Mouse (Mus musculus): ENCODE results near the gene Flt3l. TPM values are rescaled to one million over a fixed set of nuclear protein-coding genes. Genes with fewer than 3 reads are reported as not detected.

Flt3l gene
- polyA plus RNA-seq (2012; rRNA removed) (12.4 and 18.6 TPM in 2 replicates), polyA plus RNA-seq (2014; fragmentation: Nextera tagmentation; extraction: Ambion mirVana) (2.2 and 3.3 TPM in 2 replicates)

GRCm38 (mm10) chr7:45135993-45136567 is at the start of gene Flt3l, which contains the start of gene Gm45713:
Flt3l (minus strand) TSS chr7:45136432.
Gm45713 (minus strand) TSS chr7:45136231.
- Histone ChIP-seq H3K27ac (replicated peaks; ENCODE audit: low read depth, low read length) (no peak within 1 kb of the TSS), H3K4me3 (replicated peaks; ENCODE audit: low read length) (peak within 1 kb of the TSS; percentile 45), H3K4me1 (ENCODE audit: control insufficient read depth, insufficient read depth, low read length) (no peaks in the 10 kb centered on the region), H3K36me3 (ENCODE audit: control insufficient read depth, insufficient read depth, low read length) (no peaks in the 10 kb centered on the region), H3K9me3 (ENCODE audit: control insufficient read depth, low read length) (no peaks in the 10 kb centered on the region), H3K27me3 (ENCODE audit: control insufficient read depth, insufficient read depth, low read length) (0 out of 2 replicates have a peak, but pooled peaks cover 4% of the 10 kb centered on the region), H3K9ac (ENCODE audit: low read depth, low read length, severe bottlenecking) (peak within 1 kb of the TSS; percentile 55), H3K4me2 (replicated peaks; ENCODE audit: low read depth, low read length, severe bottlenecking) (peak within 1 kb of the TSS; percentile 81)
- 0 out of 2 replicates have a peak, but pooled peaks have one; percentile 17 for TF ChIP-seq POLR2A (IDR thresholded peaks at IDR 0.05; ENCODE audit: borderline replicate concordance, extremely low read depth, insufficient read depth, insufficient read length)
- DNase-seq (ENCODE audit: low spot score), result peak; percentile 85
- 1% methylated on average over 29 of the region's 29 CpGs for WGBS
- peak; percentile 85 for ATAC-seq (ENCODE audit: low FRiP score, low read depth)

GRCm38 (mm10) chr7:45185921-45186320 is 49.7 kb upstream of the Flt3l start:
- no peak overlapping the region for H3K4me3 ChIP-seq (replicated peaks; ENCODE audit: low read length)
- no peak for ATAC-seq (ENCODE audit: low FRiP score, low read depth)
- no peaks in the 10 kb centered on the region for H3K36me3 ChIP-seq (ENCODE audit: control insufficient read depth, insufficient read depth, low read length)
- no peaks in the 10 kb centered on the region for H3K4me1 ChIP-seq (ENCODE audit: control insufficient read depth, insufficient read depth, low read length)
- WGBS, result 48% methylated on average over 7 of the region's 7 CpGs
- H3K27ac ChIP-seq (replicated peaks; ENCODE audit: low read depth, low read length), result no peak overlapping the region
- TF ChIP-seq POLR2A (IDR thresholded peaks at IDR 0.05; ENCODE audit: borderline replicate concordance, extremely low read depth, insufficient read depth, insufficient read length), result no peak
- no peak for DNase-seq (ENCODE audit: low spot score)
- no peak overlapping the region for H3K9ac ChIP-seq (ENCODE audit: low read depth, low read length, severe bottlenecking)
- H3K9me3 ChIP-seq (ENCODE audit: control insufficient read depth, low read length), result no peaks in the 10 kb centered on the region
- H3K4me2 ChIP-seq (replicated peaks; ENCODE audit: low read depth, low read length, severe bottlenecking), result no peak overlapping the region
- H3K27me3 ChIP-seq (ENCODE audit: control insufficient read depth, insufficient read depth, low read length), result peaks cover 33% of the 10 kb centered on the region

- H3K36me3 ChIP-seq (ENCODE audit: control insufficient read depth, insufficient read depth, low read length), result no peaks in the 10 kb centered on the region
- H3K4me1 ChIP-seq (ENCODE audit: control insufficient read depth, insufficient read depth, low read length), result no peaks in the 10 kb centered on the region
- no peak overlapping the region for H3K4me3 ChIP-seq (replicated peaks; ENCODE audit: low read length)
- no peak overlapping the region for H3K27ac ChIP-seq (replicated peaks; ENCODE audit: low read depth, low read length)
- WGBS, result 69% methylated on average over 5 of the region's 7 CpGs
- no peak overlapping the region for H3K4me2 ChIP-seq (replicated peaks; ENCODE audit: low read depth, low read length, severe bottlenecking)
- no peak overlapping the region for H3K9ac ChIP-seq (ENCODE audit: low read depth, low read length, severe bottlenecking)
- no peaks in the 10 kb centered on the region for H3K9me3 ChIP-seq (ENCODE audit: control insufficient read depth, low read length)
- DNase-seq (ENCODE audit: low spot score), result no peak
- no peak for ATAC-seq (ENCODE audit: low FRiP score, low read depth)
- H3K27me3 ChIP-seq (ENCODE audit: control insufficient read depth, insufficient read depth, low read length), result peaks cover 53% of the 10 kb centered on the region
- TF ChIP-seq POLR2A (IDR thresholded peaks at IDR 0.05; ENCODE audit: borderline replicate concordance, extremely low read depth, insufficient read depth, insufficient read length), result no peak
These were observed 47.4 kb upstream of the Flt3l start for GRCm38 (mm10) chr7:45183672-45184071.

GRCm38 (mm10) chr7:45182606-45183005 is 46.4 kb upstream of the Flt3l start:
- no peak overlapping the region for H3K27ac ChIP-seq (replicated peaks; ENCODE audit: low read depth, low read length)
- H3K4me3 ChIP-seq (replicated peaks; ENCODE audit: low read length), result peak overlapping the region; percentile 10
- peaks cover 64% of the 10 kb centered on the region for H3K27me3 ChIP-seq (ENCODE audit: control insufficient read depth, insufficient read depth, low read length)
- no peaks in the 10 kb centered on the region for H3K4me1 ChIP-seq (ENCODE audit: control insufficient read depth, insufficient read depth, low read length)
- no peaks in the 10 kb centered on the region for H3K36me3 ChIP-seq (ENCODE audit: control insufficient read depth, insufficient read depth, low read length)
- TF ChIP-seq POLR2A (IDR thresholded peaks at IDR 0.05; ENCODE audit: borderline replicate concordance, extremely low read depth, insufficient read depth, insufficient read length), result no peak
- 20% methylated on average over 11 of the region's 11 CpGs for WGBS
- DNase-seq (ENCODE audit: low spot score) (no peak), ATAC-seq (ENCODE audit: low FRiP score, low read depth) (peak; percentile 7; the same call in 1 of the 2 replicates)
- peak overlapping the region; percentile 40 for H3K4me2 ChIP-seq (replicated peaks; ENCODE audit: low read depth, low read length, severe bottlenecking)
- no peaks in the 10 kb centered on the region for H3K9me3 ChIP-seq (ENCODE audit: control insufficient read depth, low read length)
- no peak overlapping the region for H3K9ac ChIP-seq (ENCODE audit: low read depth, low read length, severe bottlenecking)

GRCm38 (mm10) chr7:45182199-45182601 is 46.0 kb upstream of the Flt3l start:
- DNase-seq (ENCODE audit: low spot score) (peak; percentile 91), ATAC-seq (ENCODE audit: low FRiP score, low read depth) (peak; percentile 93)
- H3K27ac ChIP-seq (replicated peaks; ENCODE audit: low read depth, low read length), result no peak overlapping the region
- H3K4me3 ChIP-seq (replicated peaks; ENCODE audit: low read length), result peak overlapping the region; percentile 10
- H3K9ac ChIP-seq (ENCODE audit: low read depth, low read length, severe bottlenecking), result no peak overlapping the region
- no peaks in the 10 kb centered on the region for H3K9me3 ChIP-seq (ENCODE audit: control insufficient read depth, low read length)
- H3K27me3 ChIP-seq (ENCODE audit: control insufficient read depth, insufficient read depth, low read length), result peaks cover 68% of the 10 kb centered on the region
- H3K36me3 ChIP-seq (ENCODE audit: control insufficient read depth, insufficient read depth, low read length), result no peaks in the 10 kb centered on the region
- WGBS, result 0% methylated on average over 34 of the region's 34 CpGs
- no peaks in the 10 kb centered on the region for H3K4me1 ChIP-seq (ENCODE audit: control insufficient read depth, insufficient read depth, low read length)
- TF ChIP-seq POLR2A (IDR thresholded peaks at IDR 0.05; ENCODE audit: borderline replicate concordance, extremely low read depth, insufficient read depth, insufficient read length), result no peak
- peak overlapping the region; percentile 40 for H3K4me2 ChIP-seq (replicated peaks; ENCODE audit: low read depth, low read length, severe bottlenecking)
